Mouse (Mus musculus): Measurements from ENCODE around the gene Gm4513. TPM values are rescaled to one million over a fixed set of nuclear protein-coding genes. Genes with fewer than 3 reads are reported as not detected.

The Gm4513 gene
- polyA plus RNA-seq (2014; fragmentation: Illumina TruSeq; extraction: RNeasy Lipid Tissue Mini Kit (QIAGEN cat#74804); ENCODE audit: low replicate concordance) = not detected

DNA sequence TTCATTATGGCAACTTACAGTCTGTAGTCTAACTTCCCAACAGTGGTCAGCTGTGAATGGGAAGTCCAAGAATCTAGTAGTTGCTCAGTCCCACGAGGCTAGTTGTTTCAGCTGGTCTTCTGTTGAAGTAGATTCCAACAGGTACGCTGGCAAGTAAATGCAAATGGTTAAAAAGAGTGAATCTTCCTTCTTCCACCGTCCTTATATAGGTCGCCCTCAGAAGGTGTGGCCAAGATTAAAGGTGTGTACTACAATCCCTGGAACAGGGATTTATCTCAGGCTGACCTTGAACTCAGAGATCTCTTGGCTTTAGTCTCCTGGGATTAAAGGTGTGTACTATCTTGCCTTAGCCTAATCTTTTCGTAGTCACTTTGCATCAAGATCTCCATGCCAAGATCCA, at the start of gene Gm4513:
Gm4513 (minus strand) TSS at position 101 of the 400 bp plus-strand sequence.

DNA sequence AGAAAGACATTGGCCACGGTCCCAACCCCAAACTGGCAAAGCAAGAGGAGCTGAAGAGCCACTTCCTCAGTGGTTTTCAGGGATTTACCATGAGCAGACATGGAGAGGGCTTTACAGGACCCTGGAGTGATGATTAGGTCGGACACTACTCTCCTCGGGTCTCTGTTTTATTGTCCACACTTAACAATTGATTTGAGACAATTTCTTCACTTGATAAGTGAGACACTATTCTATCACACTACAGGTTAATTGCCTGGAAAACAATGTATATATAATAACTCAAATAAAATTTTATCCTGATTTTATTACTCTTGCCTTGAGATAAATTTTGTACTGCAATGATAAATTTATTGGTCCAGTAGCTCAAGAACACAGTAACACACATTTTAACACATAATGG, 22.7 kb downstream of the Gm4513 start, which contains the start of gene Gm4141:
Gm4141 (minus strand) TSS at position 101 of the 400 bp plus-strand sequence.

DNA sequence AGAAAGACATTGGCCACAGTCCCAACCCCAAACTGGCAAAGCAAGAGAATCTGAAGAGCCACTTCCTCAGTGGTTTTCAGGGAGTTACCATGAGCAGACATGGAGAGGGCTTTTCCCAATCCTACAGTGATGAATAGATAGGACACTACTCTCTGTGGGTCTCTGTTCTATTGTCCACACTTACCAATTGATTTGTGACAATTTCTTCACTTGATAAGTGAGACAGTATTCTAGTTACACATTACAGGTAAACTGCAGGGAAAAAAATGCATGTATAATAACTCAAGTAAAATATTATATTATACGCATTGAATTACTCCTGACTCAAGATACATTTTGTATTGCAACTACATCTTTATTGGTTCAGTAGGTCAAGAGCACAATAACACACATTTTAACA, 53.2 kb downstream of the Gm4513 start, which contains the start of gene Gm5726:
Gm5726 (minus strand) TSS at position 101 of the 400 bp plus-strand sequence.

Other genes with a start within 250 kb of the Gm4513 start
- not detected for gene Gm5728, start 223.6 kb downstream of the Gm4513 start, polyA plus RNA-seq (2014; fragmentation: Illumina TruSeq; extraction: RNeasy Lipid Tissue Mini Kit (QIAGEN cat#74804); ENCODE audit: low replicate concordance)
- gene Vmn1r100, start 181.1 kb downstream of the Gm4513 start, polyA plus RNA-seq (2014; fragmentation: Illumina TruSeq; extraction: RNeasy Lipid Tissue Mini Kit (QIAGEN cat#74804); ENCODE audit: low replicate concordance) = not detected
- not detected for gene Vmn1r101, start 156.4 kb downstream of the Gm4513 start, polyA plus RNA-seq (2014; fragmentation: Illumina TruSeq; extraction: RNeasy Lipid Tissue Mini Kit (QIAGEN cat#74804); ENCODE audit: low replicate concordance)
- not detected for gene Gm10670, start 124.1 kb downstream of the Gm4513 start, polyA plus RNA-seq (2014; fragmentation: Illumina TruSeq; extraction: RNeasy Lipid Tissue Mini Kit (QIAGEN cat#74804); ENCODE audit: low replicate concordance)
- gene Vmn1r103, start 88.5 kb downstream of the Gm4513 start, polyA plus RNA-seq (2014; fragmentation: Illumina TruSeq; extraction: RNeasy Lipid Tissue Mini Kit (QIAGEN cat#74804); ENCODE audit: low replicate concordance) = not detected
- not detected for gene Vmn1r104, start 65.2 kb downstream of the Gm4513 start, polyA plus RNA-seq (2014; fragmentation: Illumina TruSeq; extraction: RNeasy Lipid Tissue Mini Kit (QIAGEN cat#74804); ENCODE audit: low replicate concordance)
- gene Gm5726, start 53.3 kb downstream of the Gm4513 start, polyA plus RNA-seq (2014; fragmentation: Illumina TruSeq; extraction: RNeasy Lipid Tissue Mini Kit (QIAGEN cat#74804); ENCODE audit: low replicate concordance) = not detected
- not detected for gene Gm4141, start 22.8 kb downstream of the Gm4513 start, polyA plus RNA-seq (2014; fragmentation: Illumina TruSeq; extraction: RNeasy Lipid Tissue Mini Kit (QIAGEN cat#74804); ENCODE audit: low replicate concordance)
- gene Vmn1r107, start 69.9 kb upstream of the Gm4513 start, polyA plus RNA-seq (2014; fragmentation: Illumina TruSeq; extraction: RNeasy Lipid Tissue Mini Kit (QIAGEN cat#74804); ENCODE audit: low replicate concordance) = not detected
- gene Vmn1r111, start 104.2 kb upstream of the Gm4513 start, polyA plus RNA-seq (2014; fragmentation: Illumina TruSeq; extraction: RNeasy Lipid Tissue Mini Kit (QIAGEN cat#74804); ENCODE audit: low replicate concordance) = not detected
- not detected for gene Gm10668, start 131.6 kb upstream of the Gm4513 start, polyA plus RNA-seq (2014; fragmentation: Illumina TruSeq; extraction: RNeasy Lipid Tissue Mini Kit (QIAGEN cat#74804); ENCODE audit: low replicate concordance)
- gene Vmn1r112, start 172.2 kb upstream of the Gm4513 start, polyA plus RNA-seq (2014; fragmentation: Illumina TruSeq; extraction: RNeasy Lipid Tissue Mini Kit (QIAGEN cat#74804); ENCODE audit: low replicate concordance) = not detected
- not detected for gene Vmn1r113, start 188.3 kb upstream of the Gm4513 start, polyA plus RNA-seq (2014; fragmentation: Illumina TruSeq; extraction: RNeasy Lipid Tissue Mini Kit (QIAGEN cat#74804); ENCODE audit: low replicate concordance)
- gene Vmn1r114, start 213.2 kb upstream of the Gm4513 start, polyA plus RNA-seq (2014; fragmentation: Illumina TruSeq; extraction: RNeasy Lipid Tissue Mini Kit (QIAGEN cat#74804); ENCODE audit: low replicate concordance) = not detected
- not detected for gene Vmn1r115, start 246.0 kb upstream of the Gm4513 start, polyA plus RNA-seq (2014; fragmentation: Illumina TruSeq; extraction: RNeasy Lipid Tissue Mini Kit (QIAGEN cat#74804); ENCODE audit: low replicate concordance)